Mouse (Mus musculus) cerebellum, adult 2 months (tissue): ENCODE data around the gene Me3.

Experiments used
- CTCF ChIP-seq: fragments of 200-500 bp; IDR thresholded peaks from 2 replicates; pipeline ENCODE4 v1.5.1; 2011; ENCODE audit warnings: low read depth, mild to moderate bottlenecking, control low read depth, low read length, moderate library complexity, borderline replicate concordance; ENCODE audit not compliant: insufficient read depth
- POLR2A ChIP-seq: fragments of 200-500 bp; IDR thresholded peaks from 2 replicates; pipeline ENCODE4 v1.6.1; 2011; ENCODE audit warnings: low read length, control low read depth, borderline replicate concordance; ENCODE audit not compliant: insufficient read depth

- TF ChIP-seq POLR2A (no peak), CTCF (no peak)
Measured at GRCm38 (mm10) chr7:89828436-89829065, 196.4 kb downstream of the Me3 start.
